Mouse (Mus musculus) adrenal gland, adult (tissue): ENCODE data around the gene Tmem44.

Source experiments
- DNase-seq, 2 experiments: peaks; one replicate each; pipeline ENCODE4 v3.0.0; 2022 to 2023; ENCODE audit warnings: low spot score in 1 of 2; ENCODE audit not compliant: inconsistent age in 2 of 2

Tmem44 gene

DNA sequence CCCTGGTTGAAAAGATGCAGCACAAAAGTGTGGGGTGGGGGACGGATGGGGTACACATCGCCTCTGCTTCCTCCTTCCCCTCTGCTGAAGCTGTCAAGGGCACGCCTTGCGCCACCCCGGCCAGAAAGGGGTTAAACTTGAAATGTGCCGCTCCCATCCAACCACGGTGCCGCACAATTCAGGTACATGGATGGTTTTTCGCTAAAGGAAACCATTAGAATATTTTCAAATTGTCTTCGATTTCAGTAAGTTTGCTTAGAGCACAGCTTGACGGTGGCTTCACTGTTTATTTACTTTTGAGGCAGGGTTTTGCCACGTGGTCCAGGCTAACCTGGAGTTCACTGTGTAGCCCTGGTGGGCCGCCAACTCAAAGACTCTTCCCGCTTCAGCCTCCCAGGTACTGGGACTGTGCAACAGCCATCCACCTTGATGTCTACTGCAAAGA lies at the start of gene Tmem44:
TSS of gene Tmem44 (minus strand) at position 95 of the 445 bp plus-strand sequence.
- DNase-seq = no peak

DNA sequence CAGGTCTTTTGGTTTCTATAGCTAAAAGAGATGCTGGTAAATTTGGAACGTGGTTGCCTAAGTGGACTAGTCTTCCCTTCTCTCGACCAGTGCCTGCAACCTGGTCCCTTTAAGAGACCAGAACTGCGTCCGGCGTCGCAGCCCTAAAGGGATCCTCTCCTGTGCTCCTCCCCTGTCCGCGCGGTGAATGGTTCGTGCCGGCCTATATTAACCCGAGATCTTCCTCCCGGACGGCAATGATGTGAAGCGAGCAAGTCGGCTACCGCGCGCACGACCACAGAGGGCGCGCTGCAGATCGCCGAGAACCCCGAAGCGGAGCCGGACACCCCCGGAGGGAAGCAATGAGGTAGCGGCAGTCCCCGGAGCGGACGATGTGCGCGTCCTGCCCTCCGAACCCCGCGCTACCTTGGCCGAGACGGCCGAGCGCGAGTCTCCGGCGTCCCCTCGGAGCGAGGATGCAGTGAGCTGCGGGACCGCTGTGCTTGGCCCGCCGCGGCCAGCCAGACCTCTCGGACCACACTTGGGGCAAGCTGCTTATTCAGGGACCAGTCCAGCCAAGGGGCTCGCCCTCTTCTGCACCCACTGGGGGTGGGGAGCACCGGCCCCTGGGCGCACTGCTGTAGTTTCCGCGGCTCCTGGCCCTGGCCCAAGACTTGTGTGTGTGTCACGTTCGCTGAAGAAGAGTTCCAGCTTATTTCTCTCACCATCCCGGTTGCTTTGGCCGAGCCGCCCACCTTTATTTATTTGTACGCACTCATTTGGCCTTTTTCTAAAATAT lies 49.0 kb upstream of the Tmem44 start, which contains the start of gene Fam43a:
TSS of gene Fam43a (plus strand) at position 233 of the 778 bp plus-strand sequence.
- DNase-seq = peak; percentile 97 to 99

GRCm38 (mm10) chr16:30596959-30597681 lies 46.5 kb upstream of the Tmem44 start:
- peak; percentile 88 to 98 for DNase-seq

- DNase-seq = no peak
Observed at GRCm38 (mm10) chr16:30595835-30596557, 45.4 kb upstream of the Tmem44 start.

DNA sequence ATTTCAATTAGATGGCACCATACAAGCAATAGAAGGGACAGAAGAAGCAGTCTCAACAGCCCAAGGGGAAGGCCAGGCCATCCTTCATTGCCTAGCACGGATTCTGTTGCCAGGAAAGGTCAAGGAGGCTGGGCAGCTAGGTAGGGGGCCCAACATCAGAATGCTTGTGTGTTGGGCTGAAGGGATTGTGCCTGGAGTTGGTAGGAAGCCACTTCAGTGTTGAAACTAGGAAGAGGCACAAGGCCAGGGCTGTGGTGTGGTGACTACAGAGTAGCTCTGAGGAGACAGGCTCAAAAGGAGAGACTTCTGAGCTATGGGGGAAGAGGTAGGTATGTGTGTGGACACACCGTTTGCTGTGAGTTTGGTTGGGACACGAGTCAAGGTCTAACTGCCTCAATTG lies 44.7 kb upstream of the Tmem44 start:
- no peak for DNase-seq

DNA sequence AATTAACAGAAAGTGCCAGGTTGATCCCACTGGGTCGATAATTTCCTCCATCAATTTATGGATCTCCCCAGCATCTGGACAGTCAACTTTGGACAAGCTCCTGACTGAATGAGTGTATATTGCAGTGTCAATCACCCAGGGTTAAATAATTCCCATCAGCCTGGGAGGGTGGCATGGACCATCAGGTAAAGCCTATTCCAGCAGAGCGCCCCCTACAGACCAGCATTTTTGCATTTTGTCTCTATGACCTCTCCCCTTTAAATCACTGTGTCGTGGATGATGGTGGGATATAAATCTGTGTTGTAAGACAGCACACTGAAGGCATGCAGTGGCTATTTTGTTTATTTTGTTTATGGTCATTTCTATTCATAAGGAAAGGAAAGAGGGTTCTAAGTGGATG lies 41.3 kb upstream of the Tmem44 start:
- no peak for DNase-seq

GRCm38 (mm10) chr16:30590264-30591209 lies 39.9 kb upstream of the Tmem44 start:
- no peak for DNase-seq

GRCm38 (mm10) chr16:30587494-30588327 lies 37.1 kb upstream of the Tmem44 start, which contains the start of gene Lsg1:
Gene Lsg1 (minus strand): TSS chr16:30587592.
- peak; percentile 88 to 97 for DNase-seq

- no peak for DNase-seq
Observed at GRCm38 (mm10) chr16:30586935-30587493, 36.4 kb upstream of the Tmem44 start.

- DNase-seq = no peak
Observed at GRCm38 (mm10) chr16:30580765-30581164, 30.1 kb upstream of the Tmem44 start.

DNA sequence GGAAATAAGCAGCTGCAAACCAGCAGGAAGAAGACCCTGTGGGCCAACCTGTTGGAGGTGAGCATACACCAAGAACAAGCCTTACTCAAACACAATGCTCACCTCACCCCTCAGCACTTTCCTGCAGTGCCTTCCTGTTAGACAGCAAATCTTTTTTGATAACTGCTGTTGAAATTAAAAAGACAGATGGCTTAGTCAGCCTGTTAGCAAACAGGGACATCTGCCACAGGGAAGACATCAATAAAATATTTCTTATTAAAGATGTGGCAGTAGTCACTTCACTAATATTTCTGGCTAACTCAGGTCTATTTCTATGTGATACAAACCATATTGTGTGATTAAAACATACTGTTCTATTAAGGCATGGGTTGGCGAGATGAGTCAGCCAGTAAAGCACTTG lies 25.8 kb upstream of the Tmem44 start:
- DNase-seq = no peak

DNA sequence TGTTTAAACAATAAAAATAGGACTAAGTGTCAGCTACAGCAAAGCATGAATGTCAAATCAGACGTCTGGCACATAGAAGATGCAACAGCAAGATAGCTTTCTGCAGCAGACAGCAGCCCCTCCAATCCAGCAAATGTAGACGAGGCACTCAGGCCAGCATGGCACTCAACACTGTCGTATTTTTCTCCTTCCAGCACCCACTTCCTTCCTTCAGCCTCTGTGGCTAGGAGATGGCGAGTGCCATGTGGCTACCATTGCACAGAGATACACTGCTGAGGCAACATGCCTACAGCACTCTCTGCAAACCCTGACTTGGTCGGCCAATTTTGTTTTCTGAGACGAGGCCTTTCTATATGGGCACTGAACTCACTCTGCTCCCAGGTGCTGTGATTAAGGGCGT lies 25.2 kb upstream of the Tmem44 start:
- DNase-seq = no peak

GRCm38 (mm10) chr16:30572239-30572638 lies 21.6 kb upstream of the Tmem44 start:
- DNase-seq = peak in 1 of 2 experiments; percentile 51

GRCm38 (mm10) chr16:30571378-30571777 lies 20.7 kb upstream of the Tmem44 start:
- no peak for DNase-seq

DNA sequence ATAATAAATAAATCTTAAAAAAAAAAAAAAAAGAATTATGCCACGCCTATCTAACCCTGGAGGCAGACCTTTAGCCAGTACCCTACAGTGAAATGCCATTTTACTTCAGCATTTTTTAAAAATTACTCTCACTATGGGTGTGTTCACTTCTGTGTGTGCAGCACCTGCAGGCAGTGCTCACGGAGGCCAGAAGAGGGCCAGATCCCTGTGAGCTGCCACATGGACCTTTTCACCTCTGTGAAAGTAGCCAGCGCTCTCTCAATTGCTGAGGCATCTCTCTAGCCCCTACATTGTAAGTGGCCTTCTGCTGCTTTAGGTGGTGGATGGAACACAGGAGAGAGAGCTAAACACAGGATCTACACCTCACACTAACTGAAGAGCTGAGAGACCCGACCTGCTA lies 19.5 kb upstream of the Tmem44 start:
- no peak for DNase-seq

DNA sequence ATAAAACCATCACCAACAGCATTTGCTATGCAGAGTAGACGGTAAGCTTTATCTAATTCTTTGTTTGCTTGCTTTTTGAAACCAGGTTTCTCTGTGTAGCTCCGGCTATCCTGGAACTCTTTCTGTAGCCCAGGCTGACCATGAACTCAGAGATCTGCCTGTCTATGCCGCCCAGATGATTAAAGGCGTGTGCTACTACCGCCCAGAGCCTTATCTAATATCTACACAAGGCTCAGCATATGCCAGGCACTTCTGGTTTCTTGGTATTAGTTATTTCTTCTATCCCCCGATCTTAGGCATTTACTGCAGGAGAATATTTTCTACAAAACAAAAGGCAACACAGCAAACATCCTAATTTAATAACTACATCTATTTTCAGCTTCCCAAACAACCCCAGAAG lies 15.0 kb upstream of the Tmem44 start:
- no peak for DNase-seq

GRCm38 (mm10) chr16:30560601-30561000 lies 10.0 kb upstream of the Tmem44 start:
- DNase-seq = no peak

DNA sequence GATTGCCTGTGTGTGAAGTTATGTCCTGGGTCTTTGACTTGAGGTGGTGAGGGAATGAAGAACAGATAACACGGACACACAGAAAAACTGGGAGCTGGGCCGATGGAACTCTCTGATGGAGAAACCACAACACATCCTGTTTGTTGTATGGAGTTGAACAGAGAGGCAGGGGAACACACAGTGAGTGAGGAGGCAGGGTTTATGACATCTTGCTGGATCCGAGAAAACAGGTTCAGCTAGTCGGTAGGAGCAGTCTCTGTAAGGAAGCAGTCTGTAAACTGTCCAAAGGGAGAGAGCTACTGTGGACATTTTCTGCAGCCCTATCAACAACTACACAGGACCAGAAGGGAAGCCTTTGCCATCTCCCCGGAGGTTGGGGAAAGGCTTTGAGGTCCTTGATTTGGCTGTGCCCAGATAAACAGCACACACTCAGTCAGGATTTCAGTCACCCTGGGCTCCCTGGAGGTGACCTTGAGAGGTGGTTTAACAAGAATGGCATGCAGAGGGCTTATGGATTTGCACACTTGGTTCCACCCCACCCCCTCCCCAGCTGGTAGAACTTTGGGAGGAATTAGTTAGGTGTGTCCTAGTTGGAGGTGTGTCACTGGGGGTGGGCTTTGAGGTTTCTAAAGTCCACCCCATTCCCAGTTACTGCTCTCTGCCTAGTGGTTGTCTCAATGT lies 8.8 kb upstream of the Tmem44 start:
- DNase-seq = peak in 1 of 2 experiments; percentile 64

DNA sequence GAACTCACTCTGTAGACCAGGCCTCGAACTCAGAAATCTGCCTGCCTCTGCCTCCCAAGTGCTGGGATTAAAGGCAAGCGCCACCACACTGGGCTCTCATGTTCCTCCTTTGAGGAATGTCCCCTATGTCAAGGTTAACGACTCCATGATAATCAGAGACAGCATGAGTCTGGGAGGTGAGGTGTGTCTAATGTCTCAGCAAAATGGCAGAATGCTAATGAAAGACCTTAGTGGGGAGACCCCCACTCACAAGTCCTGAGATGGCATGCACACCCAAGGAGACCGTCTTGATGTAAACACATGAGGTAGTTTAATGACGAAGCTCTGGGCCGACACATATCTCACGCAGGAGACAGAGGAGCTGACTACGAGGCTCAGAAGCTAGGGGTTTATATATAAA lies 3.5 kb upstream of the Tmem44 start:
- no peak for DNase-seq
